Mouse (Mus musculus): ENCODE data around the gene Mvb12a. TPM values are rescaled to one million over a fixed set of nuclear protein-coding genes. Genes with fewer than 3 reads are reported as not detected.

Mvb12a gene
- polyA plus RNA-seq, 1 experiment from 2014 or later, result 61.7 TPM

- Histone ChIP-seq H3K9ac (replicated peaks) (no peak overlapping the region), H3K36me3 (replicated peaks; ENCODE audit: insufficient read depth, low read length) (peaks cover 10% of the 10 kb centered on the region), H3K9me3 (ENCODE audit: low read length) (no peaks in the 10 kb centered on the region), H3K4me3 (ENCODE audit: low read depth, low read length) (no peak overlapping the region), H3K27me3 (ENCODE audit: insufficient read depth, low read length) (no peaks in the 10 kb centered on the region), H3K4me2 (ENCODE audit: low read depth, low read length) (no peak overlapping the region), H3K27ac (ENCODE audit: low read depth) (no peak overlapping the region), H3K4me1 (ENCODE audit: insufficient read depth) (no peaks in the 10 kb centered on the region)
- no peak for TF ChIP-seq EP300 (IDR thresholded peaks at IDR 0.05; ENCODE audit: low read depth)
- TF ChIP-seq CTCF (IDR thresholded peaks at IDR 0.05; ENCODE audit: low read depth), result no peak
- DNase-seq, result no peak
- ATAC-seq, result no peak
- WGBS (ENCODE audit: insufficient replicate concordance), result 68% methylated on average over 7 of the region's 7 CpGs
These were observed 8.0 kb downstream of the Mvb12a start for GRCm38 (mm10) chr8:71550754-71551153.

- 61% methylated on average over 6 of the region's 6 CpGs for WGBS (ENCODE audit: insufficient replicate concordance)
- TF ChIP-seq EP300 (IDR thresholded peaks at IDR 0.05; ENCODE audit: low read depth) (no peak), CTCF (IDR thresholded peaks at IDR 0.05; ENCODE audit: low read depth) (no peak)
- no peak for DNase-seq
- H3K4me2 ChIP-seq (ENCODE audit: low read depth, low read length), result no peak overlapping the region
- H3K27me3 ChIP-seq (ENCODE audit: insufficient read depth, low read length), result peaks cover 4% of the 10 kb centered on the region
- no peaks in the 10 kb centered on the region for H3K4me1 ChIP-seq (ENCODE audit: insufficient read depth)
- no peaks in the 10 kb centered on the region for H3K9me3 ChIP-seq (ENCODE audit: low read length)
- H3K9ac ChIP-seq (replicated peaks), result no peak overlapping the region
- peaks cover 5% of the 10 kb centered on the region; the same call in 1 of the 2 replicates for H3K36me3 ChIP-seq (replicated peaks; ENCODE audit: insufficient read depth, low read length)
- no peak for ATAC-seq
- no peak overlapping the region for H3K27ac ChIP-seq (ENCODE audit: low read depth)
- H3K4me3 ChIP-seq (ENCODE audit: low read depth, low read length), result no peak overlapping the region
These were observed 10.0 kb downstream of the Mvb12a start for GRCm38 (mm10) chr8:71552770-71553169.

GRCm38 (mm10) chr8:71554001-71554400, 11.3 kb downstream of the Mvb12a start:
- Histone ChIP-seq H3K4me3 (ENCODE audit: low read depth, low read length) (no peak overlapping the region), H3K27ac (ENCODE audit: low read depth) (no peak overlapping the region), H3K36me3 (replicated peaks; ENCODE audit: insufficient read depth, low read length) (no peaks in the 10 kb centered on the region), H3K27me3 (ENCODE audit: insufficient read depth, low read length) (peaks cover 17% of the 10 kb centered on the region), H3K9ac (replicated peaks) (no peak overlapping the region), H3K9me3 (ENCODE audit: low read length) (no peaks in the 10 kb centered on the region), H3K4me2 (ENCODE audit: low read depth, low read length) (no peak overlapping the region), H3K4me1 (ENCODE audit: insufficient read depth) (peaks cover 9% of the 10 kb centered on the region)
- 62% methylated on average over 6 of the region's 6 CpGs for WGBS (ENCODE audit: insufficient replicate concordance)
- ATAC-seq (no peak), DNase-seq (no peak)
- TF ChIP-seq EP300 (IDR thresholded peaks at IDR 0.05; ENCODE audit: low read depth) (no peak), CTCF (IDR thresholded peaks at IDR 0.05; ENCODE audit: low read depth) (no peak)

GRCm38 (mm10) chr8:71554644-71555043, 11.9 kb downstream of the Mvb12a start:
- DNase-seq (no peak), ATAC-seq (no peak)
- Histone ChIP-seq H3K9ac (replicated peaks) (no peak overlapping the region), H3K36me3 (replicated peaks; ENCODE audit: insufficient read depth, low read length) (no peaks in the 10 kb centered on the region), H3K27ac (ENCODE audit: low read depth) (no peak overlapping the region), H3K27me3 (ENCODE audit: insufficient read depth, low read length) (peaks cover 20% of the 10 kb centered on the region), H3K4me1 (ENCODE audit: insufficient read depth) (peaks cover 9% of the 10 kb centered on the region), H3K4me3 (ENCODE audit: low read depth, low read length) (no peak overlapping the region), H3K9me3 (ENCODE audit: low read length) (no peaks in the 10 kb centered on the region), H3K4me2 (ENCODE audit: low read depth, low read length) (no peak overlapping the region)
- TF ChIP-seq CTCF (IDR thresholded peaks at IDR 0.05; ENCODE audit: low read depth) (no peak), EP300 (IDR thresholded peaks at IDR 0.05; ENCODE audit: low read depth) (no peak)
- WGBS (ENCODE audit: insufficient replicate concordance), result 93% methylated on average over 2 of the region's 2 CpGs

- WGBS (ENCODE audit: insufficient replicate concordance), result 4% methylated on average over 70 of the region's 70 CpGs
- Histone ChIP-seq H3K4me1 (ENCODE audit: insufficient read depth) (peaks cover 16% of the 10 kb centered on the region), H3K4me2 (ENCODE audit: low read depth, low read length) (peak within 1 kb of the TSS; percentile 80), H3K27me3 (ENCODE audit: insufficient read depth, low read length) (peaks cover 32% of the 10 kb centered on the region), H3K9ac (replicated peaks) (no peak within 1 kb of the TSS), H3K4me3 (ENCODE audit: low read depth, low read length) (peak within 1 kb of the TSS; percentile 44), H3K27ac (ENCODE audit: low read depth) (no peak within 1 kb of the TSS), H3K9me3 (ENCODE audit: low read length) (no peaks in the 10 kb centered on the region), H3K36me3 (replicated peaks; ENCODE audit: insufficient read depth, low read length) (no peaks in the 10 kb centered on the region)
- no peak for TF ChIP-seq EP300 (IDR thresholded peaks at IDR 0.05; ENCODE audit: low read depth)
- peak; percentile 33; the same call in 1 of the 2 replicates for TF ChIP-seq CTCF (IDR thresholded peaks at IDR 0.05; ENCODE audit: low read depth)
- ATAC-seq (peak; percentile 17), DNase-seq (no peak)
These were observed 15.6 kb downstream of the Mvb12a start, which contains the start of gene Tmem221 for GRCm38 (mm10) chr8:71558071-71558957. Gene Tmem221 (minus strand): TSS chr8:71558871.

DNA sequence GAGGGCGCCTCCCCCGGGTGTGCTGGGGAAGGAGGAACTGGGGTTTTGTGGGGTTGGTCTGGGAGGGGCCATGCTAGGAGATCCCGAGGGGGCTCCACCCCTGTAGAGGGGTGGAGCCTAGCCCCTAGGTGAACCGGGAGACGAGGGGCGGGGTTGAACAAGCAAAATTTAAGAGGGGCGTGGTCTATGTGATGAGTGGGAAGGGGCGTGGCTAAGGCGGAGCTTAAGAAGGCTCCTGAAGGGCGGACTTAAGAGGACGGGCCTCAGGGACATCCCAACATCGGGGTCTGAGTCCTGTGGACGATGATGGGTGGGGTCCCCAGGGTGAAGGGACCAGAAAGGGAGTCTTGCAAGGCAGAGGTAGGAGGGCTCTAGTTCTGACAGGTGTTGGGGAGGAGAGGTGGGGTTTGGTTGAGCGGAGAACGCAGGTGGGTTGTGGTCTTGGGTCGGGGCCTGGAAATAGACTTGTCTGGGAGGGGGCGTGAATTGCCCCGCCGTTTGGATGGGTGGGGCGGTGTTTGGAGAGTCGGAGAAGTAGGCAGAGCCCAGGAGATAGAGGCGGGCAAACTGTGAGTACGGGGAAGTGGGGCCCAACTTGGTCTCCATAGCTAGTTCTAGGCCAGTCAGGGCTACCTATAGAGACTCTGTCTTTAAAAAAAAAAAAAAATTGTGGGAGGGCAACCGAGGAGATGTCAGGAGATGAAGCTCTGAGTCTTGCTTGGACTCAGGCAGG, 16.4 kb downstream of the Mvb12a start:
- ATAC-seq (peak; percentile 59), DNase-seq (peak; percentile 83)
- H3K27me3 ChIP-seq (ENCODE audit: insufficient read depth, low read length), result peaks cover 32% of the 10 kb centered on the region
- no peaks in the 10 kb centered on the region for H3K36me3 ChIP-seq (replicated peaks; ENCODE audit: insufficient read depth, low read length)
- peaks cover under 1% of the 10 kb centered on the region; the same call in 1 of the 2 replicates for H3K9me3 ChIP-seq (ENCODE audit: low read length)
- H3K4me2 ChIP-seq (ENCODE audit: low read depth, low read length), result peak overlapping the region; percentile 80
- no peak for TF ChIP-seq EP300 (IDR thresholded peaks at IDR 0.05; ENCODE audit: low read depth)
- WGBS (ENCODE audit: insufficient replicate concordance), result 5% methylated on average over 24 of the region's 24 CpGs
- H3K4me1 ChIP-seq (ENCODE audit: insufficient read depth), result peaks cover 16% of the 10 kb centered on the region
- H3K9ac ChIP-seq (replicated peaks), result no peak overlapping the region
- no peak overlapping the region for H3K27ac ChIP-seq (ENCODE audit: low read depth)
- peak overlapping the region; percentile 44 for H3K4me3 ChIP-seq (ENCODE audit: low read depth, low read length)

Measured in liver, postnatal 0 days (tissue).